Mouse (Mus musculus) myocyte (in vitro differentiated cells): ENCODE data around the gene Gm20388.

Source experiments
- CEBPB ChIP-seq: IDR thresholded peaks from 2 replicates; pipeline ENCODE4 v1.6.1; 2011; ENCODE audit warnings: mild to moderate bottlenecking, moderate library complexity; ENCODE audit not compliant: poor library complexity, insufficient read depth, severe bottlenecking
- MYOD1 ChIP-seq, 3 experiments: IDR thresholded peaks; one replicate each; pipeline ENCODE4 v1.6.1; 2011; ENCODE audit warnings: control low read depth in 2 of 3, low read depth in 2 of 3, mild to moderate bottlenecking in 2 of 3, moderate library complexity in 1 of 3; ENCODE audit not compliant: insufficient read length in 2 of 3, control insufficient read depth in 1 of 3
- POLR2A ChIP-seq: IDR thresholded peaks from one replicate; pipeline ENCODE4 v1.6.1; 2011; ENCODE audit warnings: low read depth, mild to moderate bottlenecking, control low read depth, moderate library complexity; ENCODE audit not compliant: insufficient read length
- USF1 ChIP-seq: IDR thresholded peaks from one replicate; pipeline ENCODE4 v1.6.1; 2011; ENCODE audit warnings: low read depth, mild to moderate bottlenecking, control low read depth, moderate library complexity

DNA sequence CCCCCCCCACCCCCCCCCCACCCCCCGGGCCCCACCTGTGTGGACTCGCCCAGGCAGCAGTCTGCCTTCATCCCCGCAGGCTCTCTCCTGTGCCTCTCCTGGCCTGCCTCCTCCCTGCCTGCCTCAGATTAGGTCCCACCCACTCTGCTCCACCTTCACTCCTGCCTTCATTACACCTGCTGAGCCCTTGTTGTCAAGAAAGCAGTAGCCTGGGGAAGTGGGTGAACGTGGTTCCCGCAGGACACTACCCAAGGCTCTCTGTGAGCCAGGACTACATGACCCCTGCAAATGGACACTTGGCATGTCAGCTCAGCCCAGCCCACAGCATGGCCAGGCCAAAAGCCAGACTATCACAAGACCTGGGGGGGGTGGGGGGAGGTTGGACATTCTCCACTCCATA lies 2433.6 kb downstream of the Gm20388 start:
- TF ChIP-seq POLR2A (peak; percentile 47), USF1 (no peak), MYOD1 (IDR thresholded peaks at IDR 0.05; ENCODE audit: control insufficient read depth in 1 of 3, insufficient read length in 2 of 3, low read depth in 2 of 3) (no peak), CEBPB (no peak)
